Mouse (Mus musculus): ENCODE measurements around the gene Efcab1.

DNA sequence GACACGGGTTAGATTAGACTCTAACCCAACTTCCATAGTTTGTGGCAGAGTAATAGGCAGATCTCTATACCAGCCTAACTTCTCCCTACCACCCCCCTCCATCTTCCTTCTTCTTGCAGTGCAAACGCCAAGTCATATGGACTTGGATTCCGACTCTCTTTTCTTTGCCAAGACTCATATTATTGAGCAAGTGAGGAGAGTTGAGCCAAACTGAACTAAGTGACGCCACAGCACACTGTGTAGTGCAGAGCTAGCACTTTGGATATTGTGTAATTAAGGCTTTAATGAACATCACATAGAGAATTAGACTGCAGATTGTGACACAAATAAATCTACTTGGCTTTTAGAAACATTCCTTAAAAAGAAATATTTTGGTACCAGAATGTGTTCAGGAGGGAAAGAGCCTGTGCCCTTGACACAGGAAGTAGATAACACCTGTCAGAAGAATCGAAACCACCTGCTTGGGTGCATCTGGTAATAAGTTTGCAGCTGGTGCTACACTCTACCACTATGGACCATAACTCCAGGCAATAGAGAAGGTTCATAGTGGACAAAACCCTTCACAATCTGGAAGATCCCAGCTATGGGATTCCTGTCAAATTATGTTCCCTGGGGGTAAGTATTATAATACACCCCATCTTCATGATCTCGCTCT is 83.3 kb downstream of the Efcab1 start:
- TF ChIP-seq CTCF (IDR thresholded peaks at IDR 0.05; ENCODE audit: control insufficient read depth, insufficient read depth, insufficient read length) (no peak), MYOD1 (IDR thresholded peaks at IDR 0.05; ENCODE audit: control insufficient read depth, insufficient read length, low read depth) (no peak), USF1 (IDR thresholded peaks at IDR 0.05; ENCODE audit: low read depth) (no peak), MAX (IDR thresholded peaks at IDR 0.05) (no peak), FOSL1 (IDR thresholded peaks at IDR 0.05; ENCODE audit: insufficient read depth, low read length, poor library complexity, severe bottlenecking) (no peak), CEBPB (IDR thresholded peaks at IDR 0.05; ENCODE audit: low read depth) (no peak)

Measured in C2C12 (cell line).